Mouse (Mus musculus) CH12.LX (cell line): ENCODE measurements around the gene Oprd1. TPM values are rescaled to one million over a fixed set of nuclear protein-coding genes. Genes with fewer than 3 reads are reported as not detected.

Experiments
- DNase-seq: peaks from one replicate; pipeline ENCODE4 v3.0.0-alpha.2; 2013; ENCODE audit errors: extremely low read depth
- H3K27ac ChIP-seq: 2 replicates; pipeline ENCODE4 v1.5.1; 2012; ENCODE audit warnings: low read depth, mild to moderate bottlenecking, control low read depth, moderate library complexity; ENCODE audit not compliant: insufficient read depth
- H3K27me3 ChIP-seq: replicated peaks from 2 replicates; pipeline ENCODE3; 2012; ENCODE audit warnings: inconsistent platforms
- H3K36me3 ChIP-seq, 2 experiments: replicated peaks in 1 of 2; 2 replicates each; pipeline versions ENCODE3 to v1.6.1; 2012; ENCODE audit warnings: inconsistent platforms in 1 of 2, low read length in 1 of 2, mild to moderate bottlenecking in 1 of 2, mixed read lengths in 1 of 2, moderate library complexity in 1 of 2; ENCODE audit not compliant: control insufficient read depth in 1 of 2, insufficient read depth in 1 of 2
- H3K4me1 ChIP-seq, 2 experiments: 2 replicates each; pipeline ENCODE4 v1.6.1; 2012; ENCODE audit warnings: inconsistent platforms in 1 of 2, moderate library complexity in 1 of 2; ENCODE audit not compliant: insufficient read depth in 2 of 2, control insufficient read depth in 1 of 2
- H3K4me2 ChIP-seq: 2 replicates; pipeline ENCODE4 v1.6.1; 2012; ENCODE audit warnings: low read depth, mild to moderate bottlenecking, control low read depth; ENCODE audit not compliant: poor library complexity, insufficient read depth, severe bottlenecking
- H3K4me3 ChIP-seq, 3 experiments: fragments of 150-350 bp in 1 of 3; sonication (generic) in 1 of 3; replicated peaks in 1 of 3; 2 replicates each; pipeline versions ENCODE3 to v1.5.1; 2011 to 2012; ENCODE audit warnings: low read depth in 2 of 3, low read length in 2 of 3, mild to moderate bottlenecking in 2 of 3, moderate library complexity in 2 of 3, control low read depth in 1 of 3, improper control_type of control experiment in 1 of 3, inconsistent platforms in 1 of 3, mixed read lengths in 1 of 3; ENCODE audit not compliant: poor library complexity in 1 of 3
- H3K79me2 ChIP-seq: replicated peaks from 2 replicates; pipeline ENCODE4 v1.6.1; 2012; ENCODE audit warnings: mild to moderate bottlenecking, moderate library complexity; ENCODE audit not compliant: control insufficient read depth, poor library complexity, insufficient read depth, severe bottlenecking; ENCODE audit errors: extremely low read depth
- H3K9ac ChIP-seq: 2 replicates; pipeline ENCODE4 v1.6.1; 2012; ENCODE audit warnings: low read depth, mild to moderate bottlenecking, control low read depth, moderate library complexity; ENCODE audit not compliant: insufficient read depth
- H3K9me3 ChIP-seq: replicated peaks from 2 replicates; pipeline ENCODE3; 2012; ENCODE audit warnings: low read length, inconsistent platforms, mixed read lengths
- BHLHE40 ChIP-seq: IDR thresholded peaks from 2 replicates; pipeline ENCODE4 v1.6.1; 2011; ENCODE audit warnings: mild to moderate bottlenecking, low read depth, low read length, improper control_type of control experiment
- CHD1 ChIP-seq: IDR thresholded peaks from 2 replicates; pipeline ENCODE4 v1.6.1; 2012; ENCODE audit warnings: low read depth, low read length, improper control_type of control experiment, inconsistent platforms
- JUN ChIP-seq: IDR thresholded peaks from 2 replicates; pipeline ENCODE4 v1.6.1; 2011; ENCODE audit warnings: low read depth, mild to moderate bottlenecking, low read length, improper control_type of control experiment, moderate library complexity; ENCODE audit not compliant: insufficient read depth
- KAT2A ChIP-seq: IDR thresholded peaks from 2 replicates; pipeline ENCODE4 v1.6.1; 2012; ENCODE audit warnings: low read length, improper control_type of control experiment, inconsistent platforms; ENCODE audit not compliant: insufficient replicate concordance
- MAFK ChIP-seq: IDR thresholded peaks from 2 replicates; pipeline ENCODE4 v1.6.1; 2011; ENCODE audit warnings: low read length, improper control_type of control experiment; ENCODE audit not compliant: insufficient replicate concordance
- MAX ChIP-seq: IDR thresholded peaks from 2 replicates; pipeline ENCODE4 v1.6.1; 2011; ENCODE audit warnings: low read length, improper control_type of control experiment
- MXI1 ChIP-seq: IDR thresholded peaks from 2 replicates; pipeline ENCODE4 v1.6.1; 2011; ENCODE audit warnings: mild to moderate bottlenecking, low read depth, low read length, improper control_type of control experiment
- NRF1 ChIP-seq: IDR thresholded peaks from 2 replicates; pipeline ENCODE4 v1.6.1; 2014; ENCODE audit warnings: low read depth, mild to moderate bottlenecking, inconsistent platforms, low read length, improper control_type of control experiment, moderate library complexity
- PAX5 ChIP-seq: IDR thresholded peaks from 2 replicates; pipeline ENCODE4 v1.6.1; 2012; ENCODE audit warnings: low read length, inconsistent platforms, mixed read lengths
- POLR2A ChIP-seq: IDR thresholded peaks from 2 replicates; pipeline ENCODE4 v1.6.1; 2011; ENCODE audit warnings: low read depth, mild to moderate bottlenecking, improper control_type of control experiment, low read length
- RAD21 ChIP-seq: IDR thresholded peaks from 2 replicates; pipeline ENCODE4 v1.6.1; 2011; ENCODE audit warnings: low read depth, mild to moderate bottlenecking, low read length, improper control_type of control experiment, moderate library complexity
- SMC3 ChIP-seq: IDR thresholded peaks from 2 replicates; pipeline ENCODE4 v1.6.1; 2011; ENCODE audit warnings: low read depth, low read length, improper control_type of control experiment
- TCF12 ChIP-seq: IDR thresholded peaks from 2 replicates; pipeline ENCODE4 v1.6.1; 2014; ENCODE audit warnings: low read depth, mild to moderate bottlenecking, inconsistent platforms, low read length, improper control_type of control experiment
- UBTF ChIP-seq: IDR thresholded peaks from 2 replicates; pipeline ENCODE4 v1.6.1; 2012; ENCODE audit warnings: low read depth, mild to moderate bottlenecking, inconsistent platforms, low read length, improper control_type of control experiment, moderate library complexity
- USF1 ChIP-seq: IDR thresholded peaks from 2 replicates; pipeline ENCODE4 v1.6.1; 2014; ENCODE audit warnings: low read depth, mild to moderate bottlenecking, inconsistent platforms, low read length, improper control_type of control experiment
- USF2 ChIP-seq: conservative IDR thresholded peaks from 2 replicates; pipeline ENCODE4 v1.6.1; 2011; ENCODE audit warnings: low read depth, low read length, improper control_type of control experiment
- ZKSCAN1 ChIP-seq: IDR thresholded peaks from 2 replicates; pipeline ENCODE4 v1.6.1; 2012; ENCODE audit warnings: low read depth, inconsistent platforms, low read length, improper control_type of control experiment, borderline replicate concordance
- ZMIZ1 ChIP-seq: IDR thresholded peaks from 2 replicates; pipeline ENCODE4 v1.6.1; 2012; ENCODE audit warnings: low read depth, mild to moderate bottlenecking, inconsistent platforms, low read length, improper control_type of control experiment
- ZNF384 ChIP-seq: IDR thresholded peaks from 2 replicates; pipeline ENCODE4 v1.6.1; 2012; ENCODE audit warnings: low read depth, low read length, improper control_type of control experiment, inconsistent platforms
- dilution Hi-C: fragments of 300-500 bp; cut with MboI; formaldehyde crosslinking; loops from 2 replicates; pipeline ENCODE4 v1.14.3; 2020; ENCODE audit warnings: low sequenced_read_pairs; ENCODE audit not compliant: extremely low pct_unique_long_range_greater_than_20kb, extremely low pct_ligation_motif_present
- in situ Hi-C: fragments of 300-500 bp; cut with MboI; formaldehyde crosslinking; loops from 3 replicates; pipeline ENCODE4 v1.14.3; 2019; ENCODE audit warnings: low sequenced_read_pairs, low pct_ligation_motif_present, low pct_unique_long_range_greater_than_20kb, mixed read lengths
- polyA plus RNA-seq: library from polyadenylated mRNA; unstranded; fragments of >175 nt; gene quantifications from 2 replicates; pipeline ENCODE4 v1.2.1, GENCODE M21; 2012; ENCODE audit warnings: low read depth; ENCODE audit not compliant: insufficient read length
- total RNA-seq, 2 experiments: library from RNA; depleted of rRNA; stranded (reverse); fragments of 300-350 nt in 1 of 2; fragments of >200 nt in 1 of 2; gene quantifications; 2 replicates each; pipeline ENCODE4 v1.2.3; 2012 to 2014

Gene Oprd1
- total and polyA plus RNA-seq, 3 experiments = not detected

DNA sequence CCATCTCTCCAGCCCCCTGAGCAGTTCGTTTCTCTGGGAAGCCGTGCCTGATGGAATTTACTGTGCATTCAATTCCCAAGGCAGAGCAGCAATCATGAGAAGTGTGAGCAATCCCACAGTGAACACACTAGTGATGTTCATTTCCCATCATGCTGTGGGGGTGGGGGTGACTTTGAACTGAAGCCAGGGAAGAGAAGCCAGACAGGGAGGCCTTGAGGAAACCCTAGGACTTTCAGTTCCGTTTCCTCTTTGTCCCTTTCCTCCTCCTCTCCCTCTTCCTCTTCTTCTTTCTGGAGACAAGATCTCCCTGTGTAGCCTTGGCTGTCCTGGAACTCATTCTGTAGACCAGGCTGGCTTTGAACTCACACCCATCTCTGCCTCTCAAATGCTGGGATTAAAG is 23.1 kb upstream of the Oprd1 start:
- dilution Hi-C loops = no loop called here
- H3K4me1 ChIP-seq = peaks cover 0 to 4% of the 10 kb centered on the region in 2 experiments; a peak in 2 of 4 replicates

DNA sequence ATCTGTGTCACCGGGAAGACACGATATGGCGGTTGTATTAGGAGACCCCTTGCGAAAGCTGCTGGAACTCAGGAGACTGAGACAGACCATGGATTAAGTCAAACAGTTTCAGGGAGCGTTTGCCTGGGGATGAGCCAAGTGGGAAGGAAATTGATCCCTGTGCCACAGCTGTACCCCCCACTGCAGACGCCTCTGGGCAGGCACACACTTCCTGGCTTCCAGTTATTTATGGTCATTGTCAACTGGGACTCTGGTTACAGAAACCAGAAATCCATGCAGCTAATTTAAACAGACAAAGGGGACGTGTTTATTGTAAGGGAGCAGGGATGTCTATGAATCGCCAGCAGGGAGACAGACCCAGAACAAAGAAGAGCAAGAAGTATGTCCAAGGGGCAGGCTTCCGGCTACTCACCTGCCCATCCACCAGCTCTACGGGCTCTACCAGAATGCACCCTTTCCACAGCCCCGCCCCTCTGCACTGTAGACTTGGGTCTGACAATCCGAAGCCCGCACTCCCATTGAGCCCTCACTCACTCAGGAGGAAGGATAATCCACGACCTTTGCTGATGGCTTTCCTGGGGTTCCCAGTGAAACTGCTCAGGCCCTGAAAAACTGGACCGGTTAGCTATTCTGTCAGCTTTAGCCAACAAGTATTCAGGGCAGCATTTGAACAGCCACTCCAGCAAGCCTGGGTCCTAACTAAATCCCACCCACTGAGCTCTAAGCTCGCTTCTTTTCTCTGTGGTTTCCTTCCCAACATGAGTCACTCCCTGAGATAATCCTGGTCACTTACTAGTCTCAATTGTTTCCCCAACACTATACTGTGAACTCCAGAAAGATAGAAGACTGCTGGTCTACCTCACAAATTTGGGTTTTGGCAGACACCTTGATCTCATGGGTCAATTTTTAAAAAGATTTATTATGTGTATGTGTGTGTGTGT is 22.3 kb upstream of the Oprd1 start:
- TF ChIP-seq ZMIZ1 = no peak
- TF ChIP-seq MAFK = no peak
- TF ChIP-seq ZKSCAN1 = no peak
- TF ChIP-seq POLR2A = no peak
- TF ChIP-seq PAX5 = no peak
- no peak for TF ChIP-seq USF1
- TF ChIP-seq ZNF384 = no peak
- no peak for TF ChIP-seq JUN
- TF ChIP-seq KAT2A = no peak
- no peak for TF ChIP-seq UBTF
- TF ChIP-seq NRF1 = no peak
- TF ChIP-seq MXI1 = no peak
- no peak for TF ChIP-seq MAX
- no peak overlapping the region for H3K27ac ChIP-seq
- in situ Hi-C loops = no loop called here
- peaks cover 0 to 4% of the 10 kb centered on the region in 2 experiments; a peak in 2 of 4 replicates for H3K4me1 ChIP-seq
- no peak overlapping the region for H3K9ac ChIP-seq
- H3K4me3 ChIP-seq = no peak overlapping the region
- no peaks in the 10 kb centered on the region for H3K79me2 ChIP-seq
- no peak overlapping the region for H3K4me2 ChIP-seq
- no peak for DNase-seq
- peaks cover 4% of the 10 kb centered on the region for H3K9me3 ChIP-seq
- dilution Hi-C loops = no loop called here
- no peaks in the 10 kb centered on the region for H3K36me3 ChIP-seq
- H3K27me3 ChIP-seq = no peaks in the 10 kb centered on the region

More for the DNA sequence above, 23.1 kb upstream of the Oprd1 start:
- TF ChIP-seq CHD1 = no peak
- no peak for TF ChIP-seq SMC3
- no peak for TF ChIP-seq RAD21
- no peak for TF ChIP-seq USF2
- no peak for TF ChIP-seq KAT2A
- TF ChIP-seq BHLHE40 = no peak
- TF ChIP-seq ZKSCAN1 = no peak
- TF ChIP-seq TCF12 = no peak
- Histone ChIP-seq H3K9me3 (peaks cover 4% of the 10 kb centered on the region), H3K27me3 (no peaks in the 10 kb centered on the region), H3K79me2 (no peaks in the 10 kb centered on the region), H3K4me2 (no peak overlapping the region), H3K4me3 (no peak overlapping the region), H3K9ac (no peak overlapping the region), H3K27ac (no peak overlapping the region), H3K36me3 (no peaks in the 10 kb centered on the region)
- in situ Hi-C loops = no loop called here
- no peak for DNase-seq
